Mouse (Mus musculus) olfactory bulb, adult 2 months (tissue): ENCODE results near the gene Med10. TPM values are rescaled to one million over a fixed set of nuclear protein-coding genes. Genes with fewer than 3 reads are reported as not detected.

Experiments
- H3K27ac ChIP-seq: fragments of 200-500 bp; 2 replicates; pipeline ENCODE4 v1.5.1; 2012; ENCODE audit warnings: low read depth, low read length; ENCODE audit not compliant: insufficient read depth
- H3K4me1 ChIP-seq: fragments of 200-500 bp; 2 replicates; pipeline ENCODE4 v1.6.1; 2012; ENCODE audit warnings: low read length; ENCODE audit not compliant: control insufficient read depth, insufficient read depth
- H3K4me3 ChIP-seq: fragments of 200-500 bp; 2 replicates; pipeline ENCODE4 v1.5.1; 2012; ENCODE audit warnings: mild to moderate bottlenecking, low read depth, low read length, moderate library complexity; ENCODE audit not compliant: insufficient read depth
- CTCF ChIP-seq: fragments of 200-500 bp; IDR thresholded peaks from 2 replicates; pipeline ENCODE4 v1.5.1; 2012; ENCODE audit warnings: low read depth, mild to moderate bottlenecking, low read length, moderate library complexity; ENCODE audit not compliant: insufficient read depth
- POLR2A ChIP-seq: fragments of 200-500 bp; IDR thresholded peaks from 2 replicates; pipeline ENCODE4 v1.6.1; 2012; ENCODE audit warnings: mild to moderate bottlenecking, low read depth, low read length, moderate library complexity; ENCODE audit not compliant: insufficient read depth
- WGBS: fragments of 180-500 bp; shearing (Covaris S2); methylation state at CpG from one replicate; pipeline ENCODE4 v1.1.7; 2018; 5-methylcytosine and 5-hydroxymethylcytosine counted together
- polyA plus RNA-seq: library from polyadenylated mRNA; stranded (reverse); fragments of >200 nt; gene quantifications from 2 replicates; pipeline ENCODE4 v1.2.4, GENCODE M21; 2012; ENCODE audit warnings: low replicate concordance; ENCODE audit not compliant: missing spikeins, insufficient read depth, insufficient read length

Med10 gene
- polyA plus RNA-seq, 1 experiment: not detected

- TF ChIP-seq CTCF: no peak
- TF ChIP-seq POLR2A: no peak
- Histone ChIP-seq H3K4me1 (peaks cover 15% of the 10 kb centered on the region), H3K27ac (no peak overlapping the region), H3K4me3 (no peak overlapping the region)
- WGBS: 75% methylated on average over 5 of the region's 5 CpGs
These were observed 13.5 kb upstream of the Med10 start for GRCm38 (mm10) chr13:69788704-69789103.

- 62% methylated on average over 1 of the region's 1 CpGs for WGBS
- peaks cover 22% of the 10 kb centered on the region for H3K4me1 ChIP-seq
- no peak overlapping the region for H3K4me3 ChIP-seq
- peak overlapping the region; percentile 82 for H3K27ac ChIP-seq
- TF ChIP-seq CTCF (no peak), POLR2A (no peak)
These were observed 10.4 kb upstream of the Med10 start for GRCm38 (mm10) chr13:69791814-69792213.

- 12% methylated on average over 12 of the region's 12 CpGs for WGBS
- Histone ChIP-seq H3K4me1 (peaks cover 22% of the 10 kb centered on the region), H3K27ac (peak overlapping the region; percentile 91), H3K4me3 (no peak overlapping the region)
- TF ChIP-seq CTCF: no peak
- no peak for TF ChIP-seq POLR2A
These were observed 9.6 kb upstream of the Med10 start for GRCm38 (mm10) chr13:69792541-69793009.

GRCm38 (mm10) chr13:69794808-69795207 is 7.4 kb upstream of the Med10 start:
- H3K4me1 ChIP-seq: peaks cover 22% of the 10 kb centered on the region
- 63% methylated on average over 7 of the region's 7 CpGs for WGBS
- H3K4me3 ChIP-seq: no peak overlapping the region
- H3K27ac ChIP-seq: 0 out of 2 replicates have a peak overlapping the region, but pooled peaks have one; percentile 14
- no peak for TF ChIP-seq POLR2A
- TF ChIP-seq CTCF: no peak

GRCm38 (mm10) chr13:69809681-69810611 is 7.8 kb downstream of the Med10 start:
- Histone ChIP-seq H3K4me3 (peak overlapping the region; percentile 98), H3K4me1 (peaks cover 16% of the 10 kb centered on the region), H3K27ac (peak overlapping the region; percentile 8; the same call in 1 of the 2 replicates)
- TF ChIP-seq POLR2A (0 out of 2 replicates have a peak, but pooled peaks have one; percentile 20), CTCF (no peak)
- WGBS: 1% methylated on average over 55 of the region's 55 CpGs

GRCm38 (mm10) chr13:69810936-69811680 is 8.9 kb downstream of the Med10 start:
- 73% methylated on average over 14 of the region's 14 CpGs for WGBS
- Histone ChIP-seq H3K4me3 (peak overlapping the region; percentile 2; the same call in 1 of the 2 replicates), H3K27ac (no peak overlapping the region), H3K4me1 (peaks cover 16% of the 10 kb centered on the region)
- TF ChIP-seq CTCF: no peak
- TF ChIP-seq POLR2A: no peak

- WGBS: 87% methylated on average over 5 of the region's 5 CpGs
- no peak overlapping the region for H3K4me3 ChIP-seq
- H3K4me1 ChIP-seq: peaks cover 22% of the 10 kb centered on the region
- no peak overlapping the region for H3K27ac ChIP-seq
- TF ChIP-seq CTCF: no peak
- no peak for TF ChIP-seq POLR2A
These were observed 11.7 kb downstream of the Med10 start for GRCm38 (mm10) chr13:69813870-69814269.

GRCm38 (mm10) chr13:69818306-69818705 is 16.1 kb downstream of the Med10 start:
- Histone ChIP-seq H3K27ac (no peak overlapping the region), H3K4me3 (no peak overlapping the region), H3K4me1 (peaks cover 9% of the 10 kb centered on the region)
- TF ChIP-seq POLR2A (no peak), CTCF (no peak)
- WGBS: 67% methylated on average over 4 of the region's 4 CpGs

- H3K4me3 ChIP-seq: no peak overlapping the region
- WGBS: 60% methylated on average over 3 of the region's 3 CpGs
- no peak overlapping the region for H3K27ac ChIP-seq
- H3K4me1 ChIP-seq: peaks cover 19% of the 10 kb centered on the region
- TF ChIP-seq CTCF (no peak), POLR2A (no peak)
These were observed 19.1 kb downstream of the Med10 start for GRCm38 (mm10) chr13:69821169-69821822.
